Mouse (Mus musculus) liver, adult 2 months (tissue): ENCODE results near the gene Lpgat1.

Experiments used
- CTCF ChIP-seq: fragments of 200-500 bp; IDR thresholded peaks from 2 replicates; pipeline ENCODE4 v1.5.1; 2011; ENCODE audit warnings: low read depth, low read length, control low read depth
- POLR2A ChIP-seq: fragments of 200-500 bp; IDR thresholded peaks from 2 replicates; pipeline ENCODE4 v1.6.1; 2011; ENCODE audit warnings: low read length, control low read depth; ENCODE audit not compliant: insufficient read depth; ENCODE audit errors: extremely low read depth

DNA sequence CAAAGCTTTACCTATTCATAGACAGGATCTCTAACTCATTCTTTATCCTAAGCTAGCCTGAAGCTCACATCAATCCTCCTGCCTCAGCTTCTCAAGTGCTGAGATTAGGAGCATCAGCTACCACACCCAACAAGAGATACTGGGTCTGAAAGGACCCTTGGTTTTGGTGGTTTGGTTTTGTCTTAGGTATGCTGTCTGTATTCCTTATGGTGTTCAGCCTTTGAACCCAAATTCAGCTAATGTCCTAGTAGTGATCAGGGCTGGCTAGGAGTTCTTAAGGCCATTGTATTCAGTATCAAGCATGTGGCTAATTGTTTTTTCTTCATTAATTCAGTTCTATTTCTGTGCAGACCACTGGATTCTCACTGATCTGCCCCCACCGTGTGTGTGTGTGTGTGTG, 493 bp upstream of the Lpgat1 start:
- TF ChIP-seq CTCF (no peak), POLR2A (no peak)
